Mouse (Mus musculus) stomach, embryonic 14.5 days (tissue): ENCODE measurements around the gene March11. TPM values are rescaled to one million over a fixed set of nuclear protein-coding genes. Genes with fewer than 3 reads are reported as not detected.

Experiments
- ATAC-seq: fragments of 200-750 bp; cut with Nextera tagmentation; 2 replicates; pipeline ENCODE4 v1.8.0; 2017; ENCODE audit warnings: low read depth, moderate TSS enrichment; ENCODE audit not compliant: insufficient number of reproducible peaks, insufficient read depth, low FRiP score
- H3K27ac ChIP-seq: fragments of 300-500 bp; sonication (generic); 2 replicates; pipeline ENCODE4 v1.5.1; 2014; ENCODE audit warnings: mild to moderate bottlenecking, low read length, moderate library complexity, mixed read lengths
- H3K27me3 ChIP-seq: fragments of 300-500 bp; sonication (generic); 2 replicates; pipeline ENCODE4 v1.6.1; 2014; ENCODE audit warnings: low read length, control low read depth, mixed read lengths; ENCODE audit not compliant: control insufficient read depth, insufficient read depth
- H3K36me3 ChIP-seq: fragments of 300-500 bp; sonication (generic); 2 replicates; pipeline ENCODE4 v1.6.1; 2014; ENCODE audit warnings: mild to moderate bottlenecking, control low read depth, low read length, moderate library complexity, mixed read lengths; ENCODE audit not compliant: control insufficient read depth, insufficient read depth
- H3K4me1 ChIP-seq: fragments of 300-500 bp; sonication (generic); 2 replicates; pipeline ENCODE4 v1.6.1; 2014; ENCODE audit warnings: low read length, control low read depth, mixed read lengths; ENCODE audit not compliant: control insufficient read depth, insufficient read depth
- H3K4me2 ChIP-seq: fragments of 300-500 bp; sonication (generic); replicated peaks from 2 replicates; pipeline ENCODE4 v1.6.1; 2014; ENCODE audit warnings: low read depth, low read length, control low read depth
- H3K4me3 ChIP-seq: fragments of 300-500 bp; sonication (generic); 2 replicates; pipeline ENCODE4 v1.5.1; 2014; ENCODE audit warnings: low read depth, low read length, control low read depth
- H3K9ac ChIP-seq: fragments of 300-500 bp; sonication (generic); replicated peaks from 2 replicates; pipeline ENCODE4 v1.6.1; 2014; ENCODE audit warnings: low read depth, mild to moderate bottlenecking, control low read depth, low read length, moderate library complexity, mixed read lengths
- H3K9me3 ChIP-seq: fragments of 300-500 bp; sonication (generic); 2 replicates; pipeline ENCODE4 v1.6.1; 2016; ENCODE audit warnings: low read depth, low read length, control low read depth; ENCODE audit not compliant: control insufficient read depth
- WGBS: fragments of 180-500 bp; shearing (Covaris S2); extraction: QIAGEN DNeasy Blood & Tissue Kit; methylation state at CpG from one replicate; pipeline ENCODE4 v1.1.7; 2014; 5-methylcytosine and 5-hydroxymethylcytosine counted together
- polyA plus RNA-seq: library from polyadenylated mRNA; unstranded; fragments of >200 nt; fragmentation: Nextera tagmentation; extraction: Ambion mirVana; gene quantifications from 2 replicates; pipeline ENCODE4 v1.2.1, GENCODE M21; 2014

March11 gene
- polyA plus RNA-seq, 1 experiment from 2014 or later = 0.26 TPM

- Histone ChIP-seq H3K4me1 (no peaks in the 10 kb centered on the region), H3K36me3 (no peaks in the 10 kb centered on the region), H3K4me2 (no peak overlapping the region), H3K9me3 (no peaks in the 10 kb centered on the region), H3K27me3 (no peaks in the 10 kb centered on the region), H3K27ac (no peak overlapping the region), H3K4me3 (no peak overlapping the region), H3K9ac (no peak overlapping the region)
- 83% methylated on average over 7 of the region's 7 CpGs for WGBS
- no peak for ATAC-seq
Observed at GRCm38 (mm10) chr15:26435725-26436124, 126.9 kb downstream of the March11 start.

- no peak overlapping the region for H3K4me2 ChIP-seq
- no peaks in the 10 kb centered on the region for H3K27me3 ChIP-seq
- ATAC-seq = no peak
- H3K36me3 ChIP-seq = no peaks in the 10 kb centered on the region
- H3K9me3 ChIP-seq = no peaks in the 10 kb centered on the region
- no peak overlapping the region for H3K27ac ChIP-seq
- H3K9ac ChIP-seq = no peak overlapping the region
- H3K4me1 ChIP-seq = no peaks in the 10 kb centered on the region
- 39% methylated on average over 2 of the region's 2 CpGs for WGBS
- H3K4me3 ChIP-seq = no peak overlapping the region
Observed at GRCm38 (mm10) chr15:26437113-26437512, 128.3 kb downstream of the March11 start.
